Mouse (Mus musculus) effector memory CD4-positive, alpha-beta T cell, adult 7 months (primary cell): Measurements from ENCODE around the gene Cma2. TPM values are rescaled to one million over a fixed set of nuclear protein-coding genes. Genes with fewer than 3 reads are reported as not detected.

Source experiments
- polyA plus RNA-seq: library from polyadenylated mRNA; unstranded; fragments of 100-300 nt; shearing (Covaris generic); gene quantifications from one replicate; pipeline ENCODE4 v1.2.1, GENCODE M21; 2017

Gene Cma2
- not detected for polyA plus RNA-seq

DNA sequence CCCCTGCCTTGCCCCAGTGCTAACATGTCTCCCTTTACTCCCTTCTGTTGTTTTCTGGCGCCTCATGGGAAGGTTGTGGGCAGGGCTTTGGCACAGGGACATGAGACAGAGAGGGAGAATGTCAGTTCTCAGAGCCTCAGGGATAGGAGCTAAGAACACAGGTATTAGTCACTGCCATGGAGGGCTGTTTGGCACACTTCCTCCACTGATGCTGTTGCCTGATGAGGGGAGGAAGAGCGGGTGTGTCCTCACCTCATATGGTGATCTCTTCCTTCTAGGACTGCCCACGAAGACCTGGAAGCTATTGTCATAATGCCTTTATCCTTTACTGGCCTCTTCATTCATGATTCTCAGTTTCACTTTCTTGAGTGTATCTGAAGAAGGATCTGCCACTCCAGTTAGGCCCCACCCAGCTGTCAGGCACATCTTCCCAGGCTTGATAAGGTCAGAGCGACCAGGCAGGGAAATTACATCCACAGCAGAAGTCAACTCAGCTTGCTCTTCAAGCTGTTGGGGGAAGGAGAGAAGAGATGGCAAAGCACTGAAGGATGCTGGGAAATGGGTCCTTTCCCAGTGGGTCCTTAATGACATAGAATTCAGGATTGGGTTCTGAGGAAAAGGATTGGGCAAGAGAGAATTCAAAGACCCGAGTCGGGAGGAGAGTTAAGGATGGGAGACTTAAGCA, at the start of gene Cma2:
Gene Cma2 (plus strand): TSS at position 635 of the 685 bp plus-strand sequence.

DNA sequence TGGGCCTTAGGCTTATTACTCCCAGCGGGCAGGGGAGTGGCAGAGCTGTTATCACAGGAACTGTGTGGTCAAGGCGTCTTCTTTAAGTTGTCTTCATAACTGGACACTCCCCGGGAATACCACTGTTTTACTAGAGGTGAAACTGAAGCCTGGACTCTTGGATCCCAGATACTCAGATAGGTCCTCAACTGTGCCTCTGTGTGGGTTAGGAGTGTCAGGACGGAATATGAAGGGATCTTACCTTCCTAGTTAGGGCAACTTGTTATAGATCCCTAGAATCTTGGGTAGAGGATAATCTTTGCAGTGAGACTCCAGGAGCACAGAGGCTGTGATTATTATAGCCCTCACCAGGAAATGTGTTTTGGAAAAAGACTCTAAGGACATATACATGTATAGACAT, 6.2 kb upstream of the Cma2 start, which contains the start of gene Cma1:
Gene Cma1 (minus strand): TSS at position 101 of the 400 bp plus-strand sequence.

DNA sequence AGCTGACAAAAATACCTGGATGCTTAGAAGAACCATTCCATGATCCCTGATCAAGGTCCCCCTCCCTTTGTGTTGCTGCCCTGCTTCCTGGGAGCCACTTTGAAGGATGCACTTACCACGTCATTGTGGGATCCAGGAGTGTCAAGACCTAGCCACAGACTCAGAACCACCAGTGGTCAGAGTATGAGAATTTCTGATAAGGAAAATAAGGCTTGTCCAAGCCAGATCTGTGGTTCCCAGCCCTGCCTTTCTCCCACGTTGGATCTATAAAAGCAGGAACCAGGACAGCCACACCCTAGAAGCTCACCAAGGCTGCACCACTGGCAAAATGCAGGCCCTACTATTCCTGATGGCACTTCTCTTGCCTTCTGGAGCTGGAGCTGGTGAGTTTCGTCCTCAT, 66.9 kb downstream of the Cma2 start, which contains the start of gene Mcpt1:
Gene Mcpt1 (plus strand): TSS at position 301 of the 400 bp plus-strand sequence.

Other genes with a start within 250 kb of the Cma2 start
- not detected for gene Tgm1, start 237.1 kb upstream of the Cma2 start, polyA plus RNA-seq
- gene Rabggta, start 228.7 kb upstream of the Cma2 start, polyA plus RNA-seq, result 85.5 TPM
- 23.0 TPM for gene Dhrs1, start 205.3 kb upstream of the Cma2 start, polyA plus RNA-seq
- 49.5 TPM for gene Nop9, start 205.3 kb upstream of the Cma2 start, polyA plus RNA-seq
- not detected for gene Cideb, start 192.5 kb upstream of the Cma2 start, polyA plus RNA-seq
- gene Ltb4r2, start 189.6 kb upstream of the Cma2 start, polyA plus RNA-seq, result 0.21 TPM
- not detected for gene Ltb4r1, start 185.0 kb upstream of the Cma2 start, polyA plus RNA-seq
- not detected for gene Adcy4, start 166.9 kb upstream of the Cma2 start, polyA plus RNA-seq
- gene Ripk3, start 162.1 kb upstream of the Cma2 start, polyA plus RNA-seq, result 74.2 TPM
- gene Nfatc4, start 127.8 kb upstream of the Cma2 start, polyA plus RNA-seq, result 0.37 TPM
- gene Nynrin, start 97.0 kb upstream of the Cma2 start, polyA plus RNA-seq, result 0.21 TPM
- gene Cbln3, start 66.6 kb upstream of the Cma2 start, polyA plus RNA-seq, result 0.18 TPM
- 104 TPM for gene Khnyn, start 66.0 kb upstream of the Cma2 start, polyA plus RNA-seq
- 35.6 TPM for gene Sdr39u1, start 50.7 kb upstream of the Cma2 start, polyA plus RNA-seq
- not detected for gene Cma1, start 6.3 kb upstream of the Cma2 start, polyA plus RNA-seq
- not detected for gene Mcpt1, start 67.0 kb downstream of the Cma2 start, polyA plus RNA-seq
- not detected for gene Mcpt9, start 79.5 kb downstream of the Cma2 start, polyA plus RNA-seq
- not detected for gene Mcpt2, start 91.1 kb downstream of the Cma2 start, polyA plus RNA-seq
- not detected for gene Mcpt4, start 111.3 kb downstream of the Cma2 start, polyA plus RNA-seq
- not detected for gene Mcpt8, start 134.3 kb downstream of the Cma2 start, polyA plus RNA-seq
- not detected for gene Ctsg, start 151.6 kb downstream of the Cma2 start, polyA plus RNA-seq
- gene Gzme, start 169.6 kb downstream of the Cma2 start, polyA plus RNA-seq, result not detected
- gene Gzmd, start 181.6 kb downstream of the Cma2 start, polyA plus RNA-seq, result not detected
- gene Gzmg, start 208.6 kb downstream of the Cma2 start, polyA plus RNA-seq, result not detected
- gene Gzmn, start 223.6 kb downstream of the Cma2 start, polyA plus RNA-seq, result not detected